Mouse (Mus musculus) erythroblast, adult 5-6 weeks (primary cell): ENCODE measurements around the gene Tfap2a. TPM values are rescaled to one million over a fixed set of nuclear protein-coding genes. Genes with fewer than 3 reads are reported as not detected.

Source experiments
- ATAC-seq: replicated peaks from 2 replicates; pipeline ENCODE4 v1.8.0; 2016; ENCODE audit warnings: moderate number of reproducible peaks, mild to moderate bottlenecking, moderate TSS enrichment, inconsistent platforms; ENCODE audit not compliant: poor library complexity, low FRiP score, severe bottlenecking
- total RNA-seq, 2 experiments: library from RNA; stranded (forward) in 1 of 2; stranded (reverse) in 1 of 2; fragments of 150-400 nt in 1 of 2; fragments of 200-764, 138-1000 nt in 1 of 2; gene quantifications; 2 replicates each; pipeline versions ENCODE4 v1.2.3 to v1.2.4; 2015 to 2017; ENCODE audit warnings: low replicate concordance in 2 of 2

Gene Tfap2a
- total RNA-seq, 2 experiments from 2014 or later: not detected

DNA sequence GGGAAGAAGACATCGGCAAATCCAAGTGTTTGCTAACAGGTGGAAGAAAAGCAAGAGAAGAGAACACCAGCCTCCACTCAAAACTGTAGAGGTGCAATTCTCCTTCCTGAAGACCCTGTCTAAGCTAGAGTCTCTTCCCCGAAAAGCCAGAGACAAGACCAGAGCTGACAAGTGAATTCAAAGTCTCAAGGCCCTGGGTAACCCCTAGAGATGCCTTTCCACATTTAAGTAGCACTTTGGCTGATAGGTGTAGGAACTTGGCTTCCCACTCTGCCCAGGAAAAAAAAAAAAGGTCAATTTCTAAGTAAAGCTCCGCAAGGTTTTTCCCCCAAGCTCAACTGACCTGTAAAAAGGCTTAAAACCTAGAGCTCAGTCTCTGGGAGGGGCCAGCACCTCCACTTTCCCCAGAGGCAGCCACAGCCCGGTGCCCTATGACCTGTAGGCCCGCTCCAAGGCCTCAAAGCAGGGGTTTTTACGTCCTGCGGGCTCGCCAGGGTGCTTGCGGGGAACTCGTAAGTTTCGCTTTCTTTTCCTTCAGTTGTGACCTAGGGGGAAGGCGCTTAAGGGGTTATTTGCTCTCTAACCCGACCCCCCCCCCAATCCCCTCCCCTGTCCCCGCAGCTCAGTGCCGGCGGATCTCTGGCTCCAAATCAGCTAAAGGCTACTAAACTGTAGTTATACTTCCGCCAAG is 2.6 kb downstream of the Tfap2a start:
- ATAC-seq: no peak

DNA sequence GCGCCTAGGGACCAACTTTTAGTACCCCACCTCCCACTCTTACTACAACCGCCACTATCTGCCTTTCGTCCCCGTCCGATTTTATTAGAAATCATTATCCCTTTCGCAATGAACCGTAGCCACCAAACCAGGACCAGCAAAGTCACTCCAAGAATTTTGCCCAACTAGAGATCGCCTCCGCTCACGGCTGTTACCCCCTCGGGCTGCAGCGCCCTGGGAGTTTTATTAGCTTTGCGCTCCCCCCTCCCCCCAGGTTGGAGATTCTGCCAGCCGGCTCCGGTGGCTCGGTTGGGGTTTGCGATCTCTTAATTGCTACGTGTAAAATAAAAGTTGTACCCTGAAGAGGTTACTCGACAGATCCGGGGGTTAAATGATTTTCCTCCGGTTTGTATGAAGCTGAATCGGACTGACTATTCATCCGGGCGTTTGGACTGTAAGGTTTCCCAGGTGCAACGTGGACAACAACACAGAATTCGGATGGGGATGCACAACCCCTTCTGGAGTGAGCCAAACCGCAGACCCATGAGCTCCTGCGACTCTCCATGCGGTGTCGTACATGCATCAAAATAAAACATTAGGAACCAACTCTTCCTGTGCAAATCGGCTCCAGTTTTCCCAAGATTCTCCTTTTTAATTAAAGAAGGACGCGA is 3.7 kb downstream of the Tfap2a start:
- ATAC-seq: no peak

- ATAC-seq: no peak
Observed at GRCm38 (mm10) chr13:40733542-40734151, 4.5 kb downstream of the Tfap2a start.

GRCm38 (mm10) chr13:40732816-40733541 is 5.2 kb downstream of the Tfap2a start:
- ATAC-seq: no peak

GRCm38 (mm10) chr13:40732085-40732484 is 6.1 kb downstream of the Tfap2a start:
- no peak for ATAC-seq

- ATAC-seq: no peak
Observed at GRCm38 (mm10) chr13:40731179-40731841, 6.9 kb downstream of the Tfap2a start.

GRCm38 (mm10) chr13:40730651-40731178 is 7.5 kb downstream of the Tfap2a start:
- ATAC-seq: no peak

GRCm38 (mm10) chr13:40729592-40730431 is 8.4 kb downstream of the Tfap2a start:
- ATAC-seq: no peak

GRCm38 (mm10) chr13:40729037-40729436 is 9.1 kb downstream of the Tfap2a start:
- no peak for ATAC-seq

GRCm38 (mm10) chr13:40728626-40728990 is 9.6 kb downstream of the Tfap2a start:
- ATAC-seq: no peak

GRCm38 (mm10) chr13:40727731-40728625 is 10.2 kb downstream of the Tfap2a start:
- ATAC-seq: no peak

DNA sequence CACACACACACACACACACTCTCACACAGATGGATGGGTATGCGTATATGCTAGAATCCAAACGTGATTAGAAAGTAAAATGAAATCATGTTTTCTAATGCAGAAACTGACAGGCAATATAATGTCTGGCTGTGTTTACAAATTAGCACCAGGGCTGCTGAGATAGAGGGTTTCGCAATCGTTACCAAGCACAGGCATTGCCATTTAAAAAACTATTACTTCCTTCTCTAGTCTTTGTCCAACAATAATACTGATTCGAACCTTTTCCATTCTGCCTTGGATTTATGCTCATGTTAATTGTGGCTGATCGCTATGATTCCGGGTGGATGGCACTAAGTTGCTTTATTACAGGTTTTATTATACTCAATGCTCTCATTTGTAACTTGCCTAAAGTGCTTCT is 12.3 kb downstream of the Tfap2a start:
- no peak for ATAC-seq

GRCm38 (mm10) chr13:40723598-40723920 is 14.6 kb downstream of the Tfap2a start:
- no peak for ATAC-seq

GRCm38 (mm10) chr13:40722741-40723597 is 15.2 kb downstream of the Tfap2a start:
- peak; percentile 35 for ATAC-seq

- no peak for ATAC-seq
Observed at GRCm38 (mm10) chr13:40719741-40720082, 18.5 kb downstream of the Tfap2a start.

DNA sequence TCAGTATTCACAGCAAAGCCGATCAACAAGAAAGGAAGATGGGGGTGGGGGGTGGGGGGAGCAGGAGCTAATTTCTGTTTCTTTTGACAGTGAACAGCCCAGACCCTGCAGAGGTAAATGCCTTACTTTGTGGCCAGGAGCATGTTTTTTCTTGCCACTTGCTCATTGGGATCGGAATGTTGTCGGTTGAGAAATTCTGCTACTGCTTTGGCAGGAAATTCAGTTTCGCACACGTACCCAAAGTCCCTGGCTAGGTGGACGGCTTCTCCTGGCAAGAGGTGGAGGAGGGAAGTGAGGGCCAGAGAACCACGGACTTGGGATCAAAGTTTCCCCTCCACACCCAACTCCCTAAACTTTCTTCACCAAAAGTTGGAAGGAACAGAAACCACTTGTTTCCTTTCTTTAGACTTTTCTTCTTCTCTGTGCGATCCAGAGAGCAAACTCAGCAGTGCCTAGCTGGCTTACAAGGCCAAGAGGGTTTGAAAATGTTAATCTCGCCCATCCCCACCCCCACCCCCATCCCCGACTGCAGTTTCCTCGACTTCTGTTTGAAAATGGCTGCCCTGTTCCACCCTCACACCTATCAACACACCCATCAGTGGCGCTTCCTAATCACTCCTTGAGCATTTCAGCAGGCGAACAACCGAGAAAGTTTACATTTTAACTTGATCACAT is 19.0 kb downstream of the Tfap2a start:
- no peak for ATAC-seq
